8 mouse cellular contexts compared by ENCODE assay signal in the genomic region with DNA sequence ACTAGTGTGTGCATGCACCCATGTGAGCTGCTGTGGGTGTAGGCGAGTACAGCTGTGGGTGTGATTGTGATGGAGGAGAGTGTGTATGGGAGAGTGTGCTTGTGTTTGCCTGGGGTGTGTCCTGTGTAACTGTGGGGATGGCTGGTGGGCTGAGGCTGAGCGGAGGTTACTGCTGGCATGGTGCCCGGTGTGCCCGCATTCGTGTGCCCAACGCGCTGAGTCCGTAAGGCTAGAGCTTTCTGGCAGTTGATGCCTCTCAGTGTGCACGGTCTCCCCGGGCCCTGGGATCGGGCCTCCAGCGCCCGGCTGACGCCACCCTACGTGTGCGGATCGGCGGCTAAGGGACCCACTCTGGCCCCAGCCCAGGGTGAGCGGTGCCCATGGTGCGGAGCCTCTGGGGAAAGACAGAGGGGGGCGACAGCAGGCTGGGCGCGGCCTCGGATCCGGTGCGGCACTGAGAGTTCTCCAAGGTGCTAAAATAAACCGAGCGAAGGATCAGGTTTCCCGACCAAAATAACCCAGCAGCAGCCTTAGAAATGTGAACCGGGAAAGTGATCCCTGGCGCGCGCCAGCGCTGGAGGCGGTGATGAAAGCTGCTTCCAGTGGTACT. TPM values are rescaled to one million over a fixed set of nuclear protein-coding genes. Genes with fewer than 3 reads are reported as not detected.
DNase-seq lines count a peak whose midpoint lies in the region; ATAC-seq and TF ChIP-seq lines count a peak whose summit lies in the region.

No protein-coding gene starts in this region.

- peak overlapping the region; percentile 16; the same call in 1 of the 2 replicates for H3K4me3 ChIP-seq in lung, embryonic 15.5 days
- H3K4me3 ChIP-seq in intestine, postnatal 0 days (ENCODE audit: low read depth, low read length), result peak overlapping the region; percentile 24
- H3K4me3 ChIP-seq in midbrain, embryonic 15.5 days, result peak overlapping the region; percentile 5; the same call in 1 of the 2 replicates

- DNase-seq in lung, postnatal 10 days, result no peak
- DNase-seq in embryo, embryonic 11 days, result peak; percentile 65
- peak; percentile 82 for DNase-seq in gastrocnemius, postnatal 14 days
- DNase-seq in yolk sac, embryonic 10.5 days (ENCODE audit: low spot score), result no peak
- no peak for DNase-seq in adrenal gland, postnatal 36 days

- H3K27ac ChIP-seq in lung, embryonic 15.5 days, result no peak overlapping the region
- no peak overlapping the region for H3K27ac ChIP-seq in intestine, postnatal 0 days (ENCODE audit: low read depth, low read length)
- no peak overlapping the region for H3K27ac ChIP-seq in midbrain, embryonic 15.5 days

- peak overlapping the region; percentile 59 for H3K4me2 ChIP-seq in lung, embryonic 15.5 days
- H3K4me2 ChIP-seq in intestine, postnatal 0 days (replicated peaks; ENCODE audit: low read depth), result peak overlapping the region; percentile 45
- H3K4me2 ChIP-seq in midbrain, embryonic 15.5 days, result peak overlapping the region; percentile 47

- peaks cover 22% of the 10 kb centered on the region for H3K4me1 ChIP-seq in lung, embryonic 15.5 days
- H3K4me1 ChIP-seq in intestine, postnatal 0 days (replicated peaks; ENCODE audit: control insufficient read depth, insufficient read depth, low read length), result no peaks in the 10 kb centered on the region
- H3K4me1 ChIP-seq in midbrain, embryonic 15.5 days, result peaks cover 12% of the 10 kb centered on the region

- ATAC-seq in lung, embryonic 15.5 days (ENCODE audit: borderline replicate concordance, extremely low read depth, low FRiP score, low TSS enrichment), result no peak
- ATAC-seq in intestine, postnatal 0 days, result no peak
- ATAC-seq in midbrain, embryonic 15.5 days (replicated peaks), result no peak

- no peak for TF ChIP-seq CTCF in intestine, postnatal 0 days (IDR thresholded peaks at IDR 0.05; ENCODE audit: low read depth)

- no peaks in the 10 kb centered on the region for H3K9me3 ChIP-seq in lung, embryonic 15.5 days
- no peaks in the 10 kb centered on the region for H3K9me3 ChIP-seq in intestine, postnatal 0 days (ENCODE audit: control insufficient read depth)
- no peaks in the 10 kb centered on the region for H3K9me3 ChIP-seq in midbrain, embryonic 15.5 days

- H3K36me3 ChIP-seq in lung, embryonic 15.5 days, result no peaks in the 10 kb centered on the region
- H3K36me3 ChIP-seq in intestine, postnatal 0 days (ENCODE audit: control insufficient read depth, insufficient read depth), result no peaks in the 10 kb centered on the region
- H3K36me3 ChIP-seq in midbrain, embryonic 15.5 days (replicated peaks), result no peaks in the 10 kb centered on the region

- H3K27me3 ChIP-seq in lung, embryonic 15.5 days, result peaks cover 44% of the 10 kb centered on the region
- peaks cover 35% of the 10 kb centered on the region for H3K27me3 ChIP-seq in intestine, postnatal 0 days (replicated peaks; ENCODE audit: control insufficient read depth, insufficient read depth, low read length)
- peaks cover 55% of the 10 kb centered on the region for H3K27me3 ChIP-seq in midbrain, embryonic 15.5 days (replicated peaks)

- intact Hi-C loops in gastrocnemius, postnatal 14 days (cut with DNase I; ENCODE audit: low total_unique reads), result loop anchor here (5.0 kb wide), 1 partner anchor 44 kb away; no protein-coding TSS in a partner anchor

- 3% methylated on average over 35 of the region's 35 CpGs for WGBS in lung, embryonic 15.5 days
- WGBS in intestine, postnatal 0 days, result 7% methylated on average over 35 of the region's 35 CpGs
- 10% methylated on average over 35 of the region's 35 CpGs for WGBS in midbrain, embryonic 15.5 days

- H3K9ac ChIP-seq in lung, embryonic 15.5 days, result no peak overlapping the region
- H3K9ac ChIP-seq in intestine, postnatal 0 days (ENCODE audit: low read depth, low read length), result no peak overlapping the region
- no peak overlapping the region for H3K9ac ChIP-seq in midbrain, embryonic 15.5 days

RNA-seq across cellular contexts. Expression of gene Fam78a, which starts 3.8 kb away (rescaled TPM):
- 4.6 and 5.8 TPM in 2 replicates for polyA plus RNA-seq in lung, embryonic 15.5 days (2015; fragmentation: Nextera tagmentation; extraction: Ambion mirVana)
- total RNA-seq in gastrocnemius, postnatal 14 days (2021), result 10 to 100 TPM in 1 of 2 experiments, 1 to 10 TPM in 1; 9.5 to 20.5 TPM
- 6.1 and 6.2 TPM in 2 replicates for polyA plus RNA-seq in intestine, postnatal 0 days (2015; fragmentation: Nextera tagmentation; extraction: Ambion mirVana)
- polyA plus RNA-seq in midbrain, embryonic 15.5 days (2015; fragmentation: Nextera tagmentation; extraction: Ambion mirVana), result 0.65 and 0.80 TPM in 2 replicates
- total RNA-seq in adrenal gland, postnatal 36 days (2021), result 1 to 10 TPM in 1 of 2 experiments, under 1 TPM in 1; 0.89 to 4.2 TPM

RNA-seq across cellular contexts. Expression of gene Plpp7, which starts 6.9 kb away (rescaled TPM):
- 3.9 and 4.2 TPM in 2 replicates for polyA plus RNA-seq in lung, embryonic 15.5 days (2015; fragmentation: Nextera tagmentation; extraction: Ambion mirVana)
- total RNA-seq in gastrocnemius, postnatal 14 days (2021), result 100 to 1,000 TPM in 1 of 2 experiments, 10 to 100 TPM in 1; 87.5 to 102 TPM
- polyA plus RNA-seq in intestine, postnatal 0 days (2015; fragmentation: Nextera tagmentation; extraction: Ambion mirVana), result 3.1 and 3.8 TPM in 2 replicates
- 25.7 and 26.7 TPM in 2 replicates for polyA plus RNA-seq in midbrain, embryonic 15.5 days (2015; fragmentation: Nextera tagmentation; extraction: Ambion mirVana)
- total RNA-seq in adrenal gland, postnatal 36 days (2021), result 1 to 10 TPM; 3.5 to 5.3 TPM

Comparison
In these comparisons a context has a peak if more than half of its experiments do, and no peak if none do; other contexts are left out.
1. DNase-seq: peak in embryo, embryonic 11 days (single experiment) and gastrocnemius, postnatal 14 days (single experiment); none in lung, postnatal 10 days (single experiment), yolk sac, embryonic 10.5 days (single experiment) and adrenal gland, postnatal 36 days (0 of 2).
2. Peak in every context shown above with its lines, with median percentiles within 50 percentile points of each other: H3K4me2 ChIP-seq and H3K4me3 ChIP-seq.